Mouse (Mus musculus): ENCODE measurements around the gene Col6a3.

- TF ChIP-seq CTCF (IDR thresholded peaks at IDR 0.05; ENCODE audit: low read depth) (no peak), EP300 (optimal IDR thresholded peaks at IDR 0.05) (no peak)
Observed at GRCm38 (mm10) chr1:90885771-90886460, 42.1 kb upstream of the Col6a3 start.
